Mouse (Mus musculus) olfactory bulb, adult 2 months (tissue): ENCODE measurements around the gene Atp6v0c.

Experiments used
- CTCF ChIP-seq: fragments of 200-500 bp; IDR thresholded peaks from 2 replicates; pipeline ENCODE4 v1.5.1; 2012; ENCODE audit warnings: low read depth, mild to moderate bottlenecking, low read length, moderate library complexity; ENCODE audit not compliant: insufficient read depth
- POLR2A ChIP-seq: fragments of 200-500 bp; IDR thresholded peaks from 2 replicates; pipeline ENCODE4 v1.6.1; 2012; ENCODE audit warnings: mild to moderate bottlenecking, low read depth, low read length, moderate library complexity; ENCODE audit not compliant: insufficient read depth

GRCm38 (mm10) chr17:24141425-24141920, 28.0 kb downstream of the Atp6v0c start:
- TF ChIP-seq CTCF: no peak
- TF ChIP-seq POLR2A: peak; percentile 70
